In genomic region chr3:109353814-109354213, GRCm38 (mm10) we compare ENCODE assay signal across 27 mouse cellular contexts. TPM values are rescaled to one million over a fixed set of nuclear protein-coding genes. Genes with fewer than 3 reads are reported as not detected.
DNase-seq lines count a peak whose midpoint lies in the region; ATAC-seq lines count a peak whose summit lies in the region.
"Had no signal": no experiment of that assay in that cellular context is flagged by ENCODE, and none has a peak within 500 bp of the region (broad histone marks: within the 10 kb centered on the region; RNA-seq: fewer than 3 reads in every experiment).

No protein-coding gene starts in this region.

- H3K36me3 ChIP-seq in liver, embryonic 11.5 days (ENCODE audit: control insufficient read depth, insufficient read depth, low read length): no peaks in the 10 kb centered on the region
- H3K36me3 ChIP-seq: forebrain, embryonic 10.5 days; G1E; heart, embryonic 12.5 days; heart, embryonic 15.5 days; hindbrain, embryonic 12.5 days; hindbrain, embryonic 15.5 days had no signal

- 62% methylated on average over 5 of the region's 5 CpGs for WGBS in liver, embryonic 11.5 days

- H3K27ac ChIP-seq in liver, embryonic 11.5 days (ENCODE audit: low read depth, low read length): no peak overlapping the region
- H3K27ac ChIP-seq: forebrain, embryonic 10.5 days; forebrain, embryonic 13.5 days; heart, embryonic 15.5 days; hindbrain, embryonic 12.5 days; hindbrain, embryonic 15.5 days had no signal

- no peak overlapping the region for H3K4me3 ChIP-seq in liver, embryonic 11.5 days (ENCODE audit: low read depth, low read length)
- H3K4me3 ChIP-seq: forebrain, embryonic 10.5 days; forebrain, embryonic 13.5 days; heart, embryonic 12.5 days; heart, embryonic 15.5 days; hindbrain, embryonic 12.5 days; hindbrain, embryonic 15.5 days had no signal

- H3K9ac ChIP-seq in liver, embryonic 11.5 days (ENCODE audit: low read depth, low read length): no peak overlapping the region
- H3K9ac ChIP-seq: forebrain, embryonic 13.5 days; heart, embryonic 12.5 days; heart, embryonic 15.5 days; hindbrain, embryonic 12.5 days; hindbrain, embryonic 15.5 days had no signal

- intact Hi-C loops in gastrocnemius, postnatal 36 days (cut with DNase I): no loop called here

- H3K4me1 ChIP-seq in liver, embryonic 11.5 days (replicated peaks; ENCODE audit: control insufficient read depth, insufficient read depth, low read length): peaks cover 5% of the 10 kb centered on the region; the same call in 1 of the 2 replicates
- H3K4me1 ChIP-seq: forebrain, embryonic 10.5 days; forebrain, embryonic 13.5 days; hindbrain, embryonic 12.5 days; hindbrain, embryonic 15.5 days had no signal

- no peaks in the 10 kb centered on the region for H3K9me3 ChIP-seq in liver, embryonic 11.5 days (ENCODE audit: control insufficient read depth, low read length)
- H3K9me3 ChIP-seq: forebrain, embryonic 10.5 days; forebrain, embryonic 13.5 days; heart, embryonic 12.5 days; heart, embryonic 15.5 days; hindbrain, embryonic 12.5 days; hindbrain, embryonic 15.5 days had no signal

- DNase-seq in liver: peak; percentile 5
- DNase-seq in liver, embryonic 11.5 days (ENCODE audit: low spot score): no peak
- no peak for DNase-seq in gastrocnemius, postnatal 36 days
- DNase-seq in gastrocnemius, adult 18-20 months (ENCODE audit: low spot score): no peak
- DNase-seq: adrenal gland, postnatal 10 days; B cell, adult 2 months; cerebellum, adult 11 months; cerebellum, adult 8-10 months; cerebellum, postnatal 10 days; cerebellum, postnatal 36 days; gastrocnemius, postnatal 25 days; heart, adult 18-20 months; heart, postnatal 10 days; heart, postnatal 4 days had no signal

- no peaks in the 10 kb centered on the region for H3K27me3 ChIP-seq in liver, embryonic 11.5 days (replicated peaks; ENCODE audit: control insufficient read depth, insufficient read depth, low read length)
- H3K27me3 ChIP-seq: CH12.LX; forebrain, embryonic 13.5 days; heart, embryonic 12.5 days; heart, embryonic 15.5 days; hindbrain, embryonic 12.5 days; hindbrain, embryonic 15.5 days; Patski had no signal

- H3K4me2 ChIP-seq in liver, embryonic 11.5 days: no peak overlapping the region
- H3K4me2 ChIP-seq: forebrain, embryonic 13.5 days; heart, embryonic 12.5 days; heart, embryonic 15.5 days; hindbrain, embryonic 12.5 days; hindbrain, embryonic 15.5 days had no signal

- ATAC-seq in liver, embryonic 11.5 days (replicated peaks; ENCODE audit: low FRiP score): no peak
- peak; percentile 53 for ATAC-seq in granulocyte monocyte progenitor cell, adult 5-6 weeks (replicated peaks; ENCODE audit: poor library complexity, severe bottlenecking)
- peak; percentile 67 for ATAC-seq in megakaryocyte, adult 5-6 weeks (ENCODE audit: poor library complexity, severe bottlenecking)
- ATAC-seq: forebrain, embryonic 13.5 days; forebrain, embryonic 16.5 days; intestine, postnatal 0 days; Patski had no signal

RNA-seq across cellular contexts. Expression of gene Vav3, which starts 13.4 kb away (rescaled TPM):
- 5.8 and 7.0 TPM in 2 replicates for polyA plus RNA-seq in liver, embryonic 11.5 days (2014; fragmentation: Nextera tagmentation; extraction: Ambion mirVana)
- total RNA-seq in granulocyte monocyte progenitor cell, adult 5-6 weeks (2014; fragmentation: Nextera tagmentation): 52.5 and 75.4 TPM in 2 replicates
- 84.4 and 85.7 TPM in 2 replicates for total RNA-seq in granulocyte monocyte progenitor cell, adult 5-6 weeks (2017)
- 44.2 and 49.7 TPM in 2 replicates for total RNA-seq in megakaryocyte, adult 5-6 weeks (2015)
- total RNA-seq in megakaryocyte, adult 5-6 weeks (2017): 60.9 and 67.8 TPM in 2 replicates
- 1 to 10 TPM; 1.3 to 1.6 TPM for total RNA-seq in gastrocnemius, postnatal 36 days (2021)
- total RNA-seq in gastrocnemius, adult 18-20 months (2021): 1 to 10 TPM; 1.5 to 1.9 TPM
- polyA plus RNA-seq: G1E had no signal

Comparison
In these comparisons a context has a peak if more than half of its experiments do, and no peak if none do; other contexts are left out.
1. RNA of gene Vav3, which starts 13.4 kb away (total RNA-seq): 52.5 to 85.7 TPM in granulocyte monocyte progenitor cell, adult 5-6 weeks and 44.2 to 67.8 TPM in megakaryocyte, adult 5-6 weeks; 1.5 to 1.9 TPM in gastrocnemius, adult 18-20 months and 1.3 to 1.6 TPM in gastrocnemius, postnatal 36 days; every median in the first group is over 10 times any median in the second.